Mouse (Mus musculus) kidney, adult 8-10 months (tissue): ENCODE data around the gene Gm38393.

Source experiments
- DNase-seq, 2 experiments: peaks; one replicate each; pipeline ENCODE4 v3.0.0; 2022

Gm38393 gene

GRCm38 (mm10) chr7:60004606-60005330 is at the start of gene Gm38393, which contains the start of gene Snurf:
Gene Gm38393 (minus strand): TSS chr7:60005064.
Gene Snurf (minus strand): TSS chr7:60005049.
- peak; percentile 55 to 73 for DNase-seq

GRCm38 (mm10) chr7:60047481-60048201 is 42.8 kb upstream of the Gm38393 start:
- no peak for DNase-seq

- DNase-seq: no peak
These were observed 8.3 kb upstream of the Gm38393 start for GRCm38 (mm10) chr7:60013186-60013585.

GRCm38 (mm10) chr7:60007727-60008360 is 3.0 kb upstream of the Gm38393 start:
- no peak for DNase-seq

- no peak for DNase-seq
These were observed 1.4 kb upstream of the Gm38393 start for GRCm38 (mm10) chr7:60006262-60006661.

- DNase-seq: peak; percentile 4 to 7
These were observed 801 bp downstream of the Gm38393 start for GRCm38 (mm10) chr7:60003921-60004605.

- DNase-seq: peak; percentile 3 to 20
These were observed 1.6 kb downstream of the Gm38393 start for GRCm38 (mm10) chr7:60003006-60003865.

- no peak for DNase-seq
These were observed 26.2 kb downstream of the Gm38393 start for GRCm38 (mm10) chr7:59978646-59979045.
